Mouse (Mus musculus): ENCODE data around the gene Kdelr1.

- TF ChIP-seq POLR2A (IDR thresholded peaks at IDR 0.05; ENCODE audit: insufficient read length, low read depth): no peak
- no peak for TF ChIP-seq MAX (IDR thresholded peaks at IDR 0.05; ENCODE audit: low read depth)
- no peak for TF ChIP-seq USF1 (IDR thresholded peaks at IDR 0.05; ENCODE audit: low read depth)
- no peak for TF ChIP-seq REST (IDR thresholded peaks at IDR 0.05; ENCODE audit: insufficient read depth, insufficient read length)
- no peak for TF ChIP-seq TCF12 (IDR thresholded peaks at IDR 0.05; ENCODE audit: insufficient read depth, poor library complexity, severe bottlenecking)
- TF ChIP-seq CEBPB (IDR thresholded peaks at IDR 0.05; ENCODE audit: insufficient read depth, poor library complexity, severe bottlenecking): no peak
- no peak for TF ChIP-seq POLR2AphosphoS2 (IDR thresholded peaks at IDR 0.05; ENCODE audit: insufficient read length, low read depth)
- no peak for TF ChIP-seq MYOD1 (IDR thresholded peaks at IDR 0.05; ENCODE audit: control insufficient read depth in 1 of 3, insufficient read length in 2 of 3, low read depth in 2 of 3)
Observed at GRCm38 (mm10) chr7:45908384-45908783, 35.8 kb downstream of the Kdelr1 start.

All from myocyte (in vitro differentiated cells).